Mouse (Mus musculus): Measurements from ENCODE around the gene Tssk2. TPM values are rescaled to one million over a fixed set of nuclear protein-coding genes. Genes with fewer than 3 reads are reported as not detected.

Gene Tssk2
- not detected in 2 replicates for polyA plus RNA-seq (2012; rRNA removed)

GRCm38 (mm10) chr16:17898462-17898861 is at the start of gene Tssk2, which contains the start of gene Dgcr2:
TSS of gene Tssk2 (plus strand) at chr16:17898637.
TSS of gene Dgcr2 (minus strand) at chr16:17898562.

GRCm38 (mm10) chr16:17891567-17891959 is 6.9 kb upstream of the Tssk2 start, which contains the start of gene Gm20518:
TSS of gene Gm20518 (minus strand) at chr16:17891671.

GRCm38 (mm10) chr16:17893923-17894322 is 4.5 kb upstream of the Tssk2 start, which contains the start of gene Tssk1:
TSS of gene Tssk1 (plus strand) at chr16:17894223.

GRCm38 (mm10) chr16:17911052-17911595 is 12.7 kb downstream of the Tssk2 start, which contains the start of gene Ess2:
TSS of gene Ess2 (minus strand) at chr16:17911348.

GRCm38 (mm10) chr16:17914307-17915249 is 16.1 kb downstream of the Tssk2 start, which contains the start of gene Gsc2:
TSS of gene Gsc2 (minus strand) at chr16:17915059.

GRCm38 (mm10) chr16:17928087-17928580 is 29.7 kb downstream of the Tssk2 start, which contains the start of gene Slc25a1:
TSS of gene Slc25a1 (minus strand) at chr16:17928219.

Other genes with a start within 250 kb of the Tssk2 start
- 37.9 and 63.3 TPM in 2 replicates for gene Med15, start 165.7 kb upstream of the Tssk2 start, polyA plus RNA-seq (2012; rRNA removed)
- gene Klhl22, start 139.0 kb upstream of the Tssk2 start, polyA plus RNA-seq (2012; rRNA removed): 44.7 and 82.6 TPM in 2 replicates
- 36.8 and 83.2 TPM in 2 replicates for gene Scarf2, start 101.4 kb upstream of the Tssk2 start, polyA plus RNA-seq (2012; rRNA removed)
- gene B830017H08Rik, start 65.5 kb upstream of the Tssk2 start, polyA plus RNA-seq (2012; rRNA removed): 0.53 and 0.64 TPM in 2 replicates
- gene Car15, start 60.3 kb upstream of the Tssk2 start, polyA plus RNA-seq (2012; rRNA removed): 7.1 and 8.5 TPM in 2 replicates
- 1.7 and 2.2 TPM in 2 replicates for gene Gm20518, start 7.0 kb upstream of the Tssk2 start, polyA plus RNA-seq (2012; rRNA removed)
- 0.02 TPM in 1 of 2 replicates, not detected in the other for gene Tssk1, start 4.4 kb upstream of the Tssk2 start, polyA plus RNA-seq (2012; rRNA removed)
- gene Dgcr2, start 75 bp upstream of the Tssk2 start, polyA plus RNA-seq (2012; rRNA removed): 71.0 and 96.4 TPM in 2 replicates
- gene Ess2, start 12.7 kb downstream of the Tssk2 start, polyA plus RNA-seq (2012; rRNA removed): 36.8 and 45.3 TPM in 2 replicates
- 0.24 and 0.25 TPM in 2 replicates for gene Gsc2, start 16.4 kb downstream of the Tssk2 start, polyA plus RNA-seq (2012; rRNA removed)
- 47.3 and 64.0 TPM in 2 replicates for gene Slc25a1, start 29.6 kb downstream of the Tssk2 start, polyA plus RNA-seq (2012; rRNA removed)
- not detected in 2 replicates for gene Vpreb2, start 81.8 kb downstream of the Tssk2 start, polyA plus RNA-seq (2012; rRNA removed)
- gene Dgcr6, start 154.2 kb downstream of the Tssk2 start, polyA plus RNA-seq (2012; rRNA removed): 70.0 and 80.8 TPM in 2 replicates
- 18.1 and 20.9 TPM in 2 replicates for gene Prodh, start 191.6 kb downstream of the Tssk2 start, polyA plus RNA-seq (2012; rRNA removed)
- 4.7 and 8.0 TPM in 2 replicates for gene Rtn4r, start 229.0 kb downstream of the Tssk2 start, polyA plus RNA-seq (2012; rRNA removed)

All from central nervous system, embryonic 11.5 days (tissue).